8 mouse cellular contexts compared by ENCODE assay signal in the genomic region with DNA sequence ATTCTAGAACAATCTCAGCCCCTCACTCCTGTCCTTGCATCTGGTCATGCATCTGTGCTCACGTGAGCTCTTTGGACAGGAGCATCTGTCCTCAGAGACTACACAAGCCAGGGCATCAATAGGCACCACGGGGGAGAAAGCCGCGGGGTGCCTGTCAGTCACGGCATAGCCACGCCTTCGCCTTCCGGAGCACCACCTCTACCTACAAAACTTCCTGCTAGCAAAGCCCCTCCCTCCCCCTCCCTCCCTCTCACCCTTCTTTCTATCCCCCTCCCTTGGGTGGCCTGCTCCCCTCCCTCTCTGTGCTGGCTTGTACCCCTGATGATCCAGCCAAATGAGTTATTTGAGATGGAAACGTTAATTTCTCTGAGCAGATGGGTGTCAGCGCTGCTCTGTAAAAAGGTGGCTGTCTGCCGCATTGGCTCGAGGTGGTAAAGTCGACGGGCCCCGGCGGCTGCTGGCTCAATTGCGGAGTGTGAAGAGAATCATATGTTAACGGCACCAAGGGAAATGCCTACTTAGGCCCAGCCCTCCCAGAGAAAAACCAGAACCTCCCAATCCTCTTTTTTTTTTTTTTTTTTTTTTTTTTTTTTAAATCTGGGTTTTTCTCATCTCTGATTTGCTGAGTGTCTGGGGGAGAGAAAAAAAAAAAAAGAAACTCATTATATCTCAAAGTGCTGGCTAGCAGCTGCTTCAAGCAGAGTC.
DNase-seq lines count a peak whose midpoint lies in the region; ATAC-seq and TF ChIP-seq lines count a peak whose summit lies in the region.

No protein-coding gene starts in this region.

- peaks cover 42% of the 10 kb centered on the region for H3K4me1 ChIP-seq in forebrain, embryonic 10.5 days
- H3K4me1 ChIP-seq in hindbrain, embryonic 10.5 days (replicated peaks) = peaks cover 37% of the 10 kb centered on the region

- peak overlapping the region; percentile 46 for H3K4me3 ChIP-seq in forebrain, embryonic 10.5 days
- peak overlapping the region; percentile 43 for H3K4me3 ChIP-seq in hindbrain, embryonic 10.5 days
- peak overlapping the region; percentile 17 for H3K4me3 ChIP-seq in left cerebral cortex, adult 2 months

- WGBS in forebrain, embryonic 10.5 days = under 1% methylated on average over 18 of the region's 18 CpGs
- under 1% methylated on average over 18 of the region's 18 CpGs for WGBS in hindbrain, embryonic 10.5 days

- intact Hi-C loops in left cerebral cortex, adult 2 months (cut with DNase I) = loop anchor here (5.0 kb wide), 1 partner anchor 60 kb away; no protein-coding TSS in a partner anchor

- DNase-seq in B cell, adult 2 months = peak; percentile 63 to 65
- DNase-seq in ZHBTc4 (ENCODE audit: low read depth, low spot score) = peak; percentile 95
- DNase-seq in forebrain, embryonic 10.5 days (ENCODE audit: extremely low spot score, low spot score) = peak; percentile 52
- DNase-seq in hindbrain, embryonic 10.5 days (ENCODE audit: low spot score) = peak; percentile 48
- peak; percentile 37 to 39 for DNase-seq in left cerebral cortex, adult 2 months (ENCODE audit: extremely low spot score in 1 of 2, low spot score in 2 of 2)
- peak; percentile 70 for DNase-seq in splenic B cell, adult 2 months (ENCODE audit: low read depth, low spot score)
- DNase-seq in c-Kit-positive CD71-positive TER-119-positive erythroid progenitor cells, embryonic 14.5 days (ENCODE audit: low spot score) = no peak

- peaks cover 58% of the 10 kb centered on the region for H3K27me3 ChIP-seq in forebrain, embryonic 10.5 days (ENCODE audit: poor library complexity, severe bottlenecking)
- H3K27me3 ChIP-seq in hindbrain, embryonic 10.5 days (ENCODE audit: insufficient read depth, poor library complexity, severe bottlenecking) = peaks cover 40% of the 10 kb centered on the region
- H3K27me3 ChIP-seq in splenic B cell, adult 2 months (ENCODE audit: control insufficient read depth, insufficient read depth, low read length, poor library complexity, severe bottlenecking) = no peaks in the 10 kb centered on the region

- H3K36me3 ChIP-seq in forebrain, embryonic 10.5 days (replicated peaks) = no peaks in the 10 kb centered on the region
- H3K36me3 ChIP-seq in hindbrain, embryonic 10.5 days = no peaks in the 10 kb centered on the region
- H3K36me3 ChIP-seq in splenic B cell, adult 2 months (ENCODE audit: control insufficient read depth, insufficient read depth, low read length, poor library complexity, severe bottlenecking) = no peaks in the 10 kb centered on the region

- no peak for TF ChIP-seq CTCF in left cerebral cortex, adult 2 months (IDR thresholded peaks at IDR 0.05)

- 0 out of 2 replicates have a peak overlapping the region, but pooled peaks have one; percentile 25 for H3K27ac ChIP-seq in forebrain, embryonic 10.5 days
- H3K27ac ChIP-seq in hindbrain, embryonic 10.5 days = peak overlapping the region; percentile 67
- H3K27ac ChIP-seq in left cerebral cortex, adult 2 months = no peak overlapping the region

- H3K9me3 ChIP-seq in forebrain, embryonic 10.5 days = peaks cover 14% of the 10 kb centered on the region
- H3K9me3 ChIP-seq in hindbrain, embryonic 10.5 days = peaks cover 3% of the 10 kb centered on the region; the same call in 1 of the 2 replicates

- ATAC-seq in megakaryocyte progenitor cell, adult 5-6 weeks (replicated peaks; ENCODE audit: poor library complexity) = 0 out of 2 replicates have a peak, but pooled peaks have one; percentile 21
